Mouse (Mus musculus) olfactory bulb, adult 2 months (tissue): ENCODE data around the gene Tmc8.

Experiments
- CTCF ChIP-seq: fragments of 200-500 bp; IDR thresholded peaks from 2 replicates; pipeline ENCODE4 v1.5.1; 2012; ENCODE audit warnings: low read depth, mild to moderate bottlenecking, low read length, moderate library complexity; ENCODE audit not compliant: insufficient read depth
- POLR2A ChIP-seq: fragments of 200-500 bp; IDR thresholded peaks from 2 replicates; pipeline ENCODE4 v1.6.1; 2012; ENCODE audit warnings: mild to moderate bottlenecking, low read depth, low read length, moderate library complexity; ENCODE audit not compliant: insufficient read depth

DNA sequence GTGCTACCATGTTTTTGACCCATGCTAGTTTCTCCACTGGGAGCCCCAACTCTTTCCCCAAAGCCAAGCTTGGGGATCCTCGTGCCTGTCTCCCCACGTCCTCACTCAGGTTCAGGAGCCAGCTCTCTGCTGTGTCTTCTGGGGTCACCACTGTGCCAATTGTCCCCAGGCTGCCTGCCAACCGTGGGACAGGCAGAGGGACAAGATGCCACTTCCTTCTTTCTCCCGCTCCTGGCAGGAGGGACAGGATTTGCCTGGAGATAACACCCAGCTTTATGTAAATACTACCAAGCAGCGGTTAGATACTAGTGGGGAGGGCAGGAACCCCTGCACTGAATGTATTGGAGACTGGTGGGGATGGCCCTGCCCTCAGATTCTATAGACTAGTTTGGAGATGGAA lies 32.0 kb downstream of the Tmc8 start:
- no peak for TF ChIP-seq CTCF
- no peak for TF ChIP-seq POLR2A
